In genomic region chr11:120672687-120673593, GRCm38 (mm10) we compare ENCODE assay signal across 8 mouse cellular contexts. TPM values are rescaled to one million over a fixed set of nuclear protein-coding genes. Genes with fewer than 3 reads are reported as not detected.
DNase-seq lines count a peak whose midpoint lies in the region; ATAC-seq and TF ChIP-seq lines count a peak whose summit lies in the region.

Gene Aspscr1, plus strand, starts transcription at chr11:120672973.

- H3K4me2 ChIP-seq in hindbrain, postnatal 0 days (ENCODE audit: low read depth, low read length), result peak within 1 kb of the TSS; percentile 80

- no peaks in the 10 kb centered on the region for H3K27me3 ChIP-seq in hindbrain, postnatal 0 days (ENCODE audit: insufficient read depth, low read length)

- WGBS in hindbrain, postnatal 0 days, result 2% methylated on average over 76 of the region's 83 CpGs

- H3K4me3 ChIP-seq in gastrocnemius, adult 2 months, result peak within 1 kb of the TSS; percentile 88
- H3K4me3 ChIP-seq in hindbrain, postnatal 0 days (ENCODE audit: low read length), result peak within 1 kb of the TSS; percentile 64
- H3K4me3 ChIP-seq in left cerebral cortex, adult 2 months, result peak within 1 kb of the TSS; percentile 90

- H3K4me1 ChIP-seq in hindbrain, postnatal 0 days (ENCODE audit: insufficient read depth, low read length), result peaks cover 9% of the 10 kb centered on the region

- peak; percentile 98 for ATAC-seq in hindbrain, postnatal 0 days
- ATAC-seq in megakaryocyte, adult 5-6 weeks (ENCODE audit: poor library complexity, severe bottlenecking), result peak; percentile 93

- H3K9me3 ChIP-seq in hindbrain, postnatal 0 days (ENCODE audit: low read length), result no peaks in the 10 kb centered on the region

- H3K27ac ChIP-seq in gastrocnemius, adult 2 months, result peak within 1 kb of the TSS; percentile 97
- peak within 1 kb of the TSS; percentile 88 for H3K27ac ChIP-seq in hindbrain, postnatal 0 days
- peak within 1 kb of the TSS; percentile 84 for H3K27ac ChIP-seq in left cerebral cortex, adult 2 months

- no peak for TF ChIP-seq CTCF in gastrocnemius, adult 2 months (IDR thresholded peaks at IDR 0.05)
- peak; percentile 22 for TF ChIP-seq CTCF in hindbrain, postnatal 0 days (IDR thresholded peaks at IDR 0.05; ENCODE audit: low read depth)
- no peak; the same call in 1 of the 2 replicates for TF ChIP-seq CTCF in left cerebral cortex, adult 2 months (IDR thresholded peaks at IDR 0.05)

- DNase-seq in WW6 (ENCODE audit: low read depth, low spot score), result peak; percentile 92
- peak; percentile 84 to 94 for DNase-seq in cerebellum, postnatal 4 days (ENCODE audit: low spot score in 2 of 2)
- DNase-seq in gastrocnemius, adult 2 months, result peak; percentile 99
- DNase-seq in hindbrain, postnatal 0 days (ENCODE audit: low spot score), result peak; percentile 97
- DNase-seq in left cerebral cortex, adult 2 months (ENCODE audit: extremely low spot score in 1 of 2, low spot score in 2 of 2), result peak; percentile 92 to 94
- DNase-seq in right cerebral cortex, adult 2 months (ENCODE audit: low spot score in 2 of 2), result peak; percentile 91 to 94
- DNase-seq in urinary bladder, postnatal 14 days (ENCODE audit: low spot score), result peak; percentile 97

- H3K36me3 ChIP-seq in hindbrain, postnatal 0 days (ENCODE audit: insufficient read depth, low read length), result peaks cover 8% of the 10 kb centered on the region; the same call in 1 of the 2 replicates

- intact Hi-C loops in gastrocnemius, adult 2 months (cut with DNase I), result loop anchor here (2.0 kb wide), 1 partner anchor 14 kb away; no protein-coding TSS in a partner anchor
- intact Hi-C loops in left cerebral cortex, adult 2 months (cut with DNase I), result no loop called here

- H3K9ac ChIP-seq in hindbrain, postnatal 0 days (replicated peaks; ENCODE audit: low read length), result peak within 1 kb of the TSS; percentile 62

RNA-seq across cellular contexts. Expression of gene Aspscr1, which starts in this region (rescaled TPM):
- total RNA-seq in gastrocnemius, adult 2 months (2021), result 10 to 100 TPM; 31.2 to 32.4 TPM
- 105 and 130 TPM in 2 replicates for total RNA-seq in hindbrain, postnatal 0 days (2014; rRNA removed)
- 143 and 148 TPM in 2 replicates for polyA plus RNA-seq in hindbrain, postnatal 0 days (2015; fragmentation: Nextera tagmentation; extraction: Ambion mirVana)
- 10 to 100 TPM; 47.4 to 54.9 TPM for total RNA-seq in left cerebral cortex, adult 2 months (2021)
- total RNA-seq in megakaryocyte, adult 5-6 weeks (2015), result 57.9 and 63.1 TPM in 2 replicates
- 59.5 and 70.2 TPM in 2 replicates for total RNA-seq in megakaryocyte, adult 5-6 weeks (2017)

Comparison
In these comparisons a context has a peak if more than half of its experiments do, and no peak if none do; other contexts are left out.
1. Peak in every context shown above with its lines: DNase-seq, ATAC-seq, H3K4me3 ChIP-seq and H3K27ac ChIP-seq.